Mouse (Mus musculus): Measurements from ENCODE around the gene Capza3. TPM values are rescaled to one million over a fixed set of nuclear protein-coding genes. Genes with fewer than 3 reads are reported as not detected.

Gene Capza3
- not detected for polyA plus RNA-seq (2014; fragmentation: Illumina TruSeq; extraction: RNeasy Lipid Tissue Mini Kit (QIAGEN cat#74804))

GRCm38 (mm10) chr6:140040952-140041351 is at the start of gene Capza3:
Gene Capza3, plus strand, starts transcription at chr6:140041252.

GRCm38 (mm10) chr6:140041357-140041756 is 305 bp downstream of the Capza3 start, which contains the start of gene Plcz1:
Gene Plcz1, minus strand, starts transcription at chr6:140041457.

Other genes with a start within 250 kb of the Capza3 start
- 0.20 TPM for gene Plcz1, start 205 bp downstream of the Capza3 start, polyA plus RNA-seq (2014; fragmentation: Illumina TruSeq; extraction: RNeasy Lipid Tissue Mini Kit (QIAGEN cat#74804))